Mouse (Mus musculus): ENCODE data around the gene Usp10. TPM values are rescaled to one million over a fixed set of nuclear protein-coding genes. Genes with fewer than 3 reads are reported as not detected.

The Usp10 gene
- 40.9 and 46.6 TPM in 2 replicates for polyA plus RNA-seq (2012; ENCODE audit: insufficient read depth, insufficient read length, missing spikeins)

DNA sequence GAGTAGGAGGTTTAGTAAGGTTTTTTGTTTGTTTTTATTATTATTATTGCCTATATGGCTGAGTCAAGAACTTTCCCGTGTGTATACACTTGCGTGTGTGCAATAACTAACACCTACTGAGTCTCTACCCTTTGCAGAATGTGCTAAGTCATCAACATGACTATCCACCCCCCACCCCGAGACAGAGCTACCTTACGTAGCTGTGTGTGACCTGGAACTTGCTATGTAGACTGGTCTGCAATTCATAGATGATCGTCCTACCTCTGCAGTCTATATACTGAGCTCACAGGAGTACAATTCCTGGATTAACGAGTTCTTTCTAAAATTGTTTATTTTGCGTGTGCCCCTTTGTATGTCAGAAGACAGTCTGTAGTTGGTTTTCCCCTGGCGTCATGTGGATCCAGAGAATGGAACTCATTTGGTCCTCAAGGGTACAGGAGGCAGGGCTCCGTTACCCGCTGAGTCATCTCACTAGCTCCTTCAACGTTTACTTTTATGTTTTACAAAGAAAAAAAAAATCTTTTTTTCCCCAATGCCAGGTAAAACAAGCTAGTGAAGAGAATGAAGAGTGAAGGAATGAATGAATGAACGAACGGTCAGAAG lies at the start of gene Usp10:
Usp10 (plus strand) TSS at position 417 of the 603 bp plus-strand sequence.
- Histone ChIP-seq H3K4me3 (ENCODE audit: insufficient read depth, low read depth, low read length) (peak within 1 kb of the TSS; percentile 94), H3K27ac (replicated peaks; ENCODE audit: low read depth, low read length) (peak within 1 kb of the TSS; percentile 87), H3K4me1 (ENCODE audit: control insufficient read depth, insufficient read depth, insufficient read length, low read length) (peaks cover 14% of the 10 kb centered on the region)

DNA sequence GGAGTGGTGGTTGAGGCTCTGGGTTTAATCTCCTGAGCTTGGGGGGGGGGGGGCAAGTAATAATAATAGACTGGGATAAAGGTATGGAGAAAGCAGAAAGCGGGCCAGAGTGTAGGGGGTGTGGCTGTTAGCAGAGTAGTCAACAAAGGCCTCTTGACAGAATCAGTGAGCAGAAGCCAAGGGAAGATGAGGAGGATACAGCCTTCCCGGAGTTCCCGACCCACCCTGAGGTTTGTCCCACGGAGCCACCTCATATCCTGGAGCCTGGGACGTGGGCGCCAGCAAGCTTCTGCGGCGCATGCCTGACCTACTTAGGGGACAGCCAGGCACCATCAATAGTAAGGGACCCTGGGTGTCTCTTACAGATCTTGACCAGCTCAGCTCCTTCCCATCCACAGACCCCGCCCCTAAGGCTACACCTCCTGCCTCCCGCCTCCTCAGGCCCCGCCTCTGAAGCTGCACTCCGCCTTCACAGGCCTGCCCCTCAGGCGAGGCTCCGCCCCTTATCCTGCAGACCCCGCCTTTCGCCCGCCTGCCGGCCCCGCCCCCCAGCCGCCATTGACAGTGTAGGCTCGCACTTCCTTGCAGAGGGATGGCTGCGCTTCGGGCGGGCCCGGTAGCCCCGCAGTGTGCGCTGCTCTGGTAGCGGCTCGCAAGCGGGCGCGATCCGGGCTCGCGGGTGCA lies 48.3 kb upstream of the Usp10 start, which contains the start of gene Klhl36:
Klhl36 (plus strand) TSS at position 561 of the 684 bp plus-strand sequence.
- H3K27ac ChIP-seq (replicated peaks; ENCODE audit: low read depth, low read length), result no peak within 1 kb of the TSS
- H3K4me1 ChIP-seq (ENCODE audit: control insufficient read depth, insufficient read depth, insufficient read length, low read length), result no peaks in the 10 kb centered on the region
- H3K4me3 ChIP-seq (ENCODE audit: insufficient read depth, low read depth, low read length), result peak within 1 kb of the TSS; percentile 83

DNA sequence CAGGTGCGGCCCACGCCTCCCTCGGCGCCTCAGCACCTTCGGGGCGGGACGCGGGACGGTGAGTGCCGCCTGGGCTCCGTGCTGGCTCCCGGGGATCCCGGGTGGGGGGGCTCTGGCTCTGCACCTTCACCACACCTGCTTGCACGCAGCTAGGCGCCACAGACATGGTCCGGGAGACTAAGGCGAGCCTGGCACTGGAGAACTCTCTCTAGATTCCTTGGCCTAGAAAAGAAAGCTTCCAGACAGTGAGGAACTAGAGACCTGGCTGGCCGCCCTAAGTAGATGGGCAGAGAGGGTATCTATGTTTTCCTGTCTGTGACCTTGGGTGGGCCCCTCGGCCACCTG lies 47.8 kb upstream of the Usp10 start:
- no peaks in the 10 kb centered on the region for H3K4me1 ChIP-seq (ENCODE audit: control insufficient read depth, insufficient read depth, insufficient read length, low read length)
- peak overlapping the region; percentile 83 for H3K4me3 ChIP-seq (ENCODE audit: insufficient read depth, low read depth, low read length)
- H3K27ac ChIP-seq (replicated peaks; ENCODE audit: low read depth, low read length), result no peak overlapping the region

DNA sequence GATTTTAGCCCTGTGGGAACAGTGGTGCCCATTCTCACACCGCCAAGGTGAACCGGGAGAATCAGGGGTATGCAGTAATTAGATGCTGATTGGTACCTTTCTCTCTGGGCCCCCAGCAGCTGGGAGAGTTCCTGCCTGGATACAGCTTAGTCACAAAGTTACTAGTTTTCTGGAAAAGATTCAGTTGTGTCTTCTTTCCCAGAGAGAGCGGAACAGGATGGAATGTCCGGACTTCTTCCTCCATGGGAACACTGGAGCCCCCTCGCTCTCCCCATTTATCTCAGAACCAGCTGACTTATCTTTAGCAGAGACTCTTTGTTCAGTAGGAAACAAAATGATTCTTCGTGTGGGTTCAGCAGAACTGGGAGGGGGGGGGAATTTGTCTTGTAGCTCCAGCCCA lies 47.4 kb upstream of the Usp10 start:
- peak overlapping the region; percentile 83 for H3K4me3 ChIP-seq (ENCODE audit: insufficient read depth, low read depth, low read length)
- no peaks in the 10 kb centered on the region for H3K4me1 ChIP-seq (ENCODE audit: control insufficient read depth, insufficient read depth, insufficient read length, low read length)
- no peak overlapping the region for H3K27ac ChIP-seq (replicated peaks; ENCODE audit: low read depth, low read length)

DNA sequence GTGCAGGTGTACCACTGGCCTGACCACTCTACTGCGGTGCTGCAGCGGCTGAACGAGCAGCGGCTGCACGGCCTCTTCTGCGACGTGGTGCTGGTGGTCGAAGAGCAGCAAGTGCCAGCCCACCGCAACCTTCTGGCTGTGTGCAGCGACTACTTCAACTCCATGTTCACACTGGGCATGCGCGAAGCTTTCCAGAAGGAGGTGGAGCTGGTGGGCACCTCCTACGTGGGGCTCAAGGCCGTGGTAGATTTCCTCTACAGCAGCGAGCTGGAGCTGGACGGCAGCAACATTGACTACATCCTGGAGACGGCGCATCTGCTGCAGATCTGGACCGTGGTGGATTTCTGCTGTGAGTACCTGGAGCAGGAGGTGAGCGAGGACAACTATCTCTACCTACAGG lies 40.5 kb upstream of the Usp10 start:
- no peak overlapping the region for H3K27ac ChIP-seq (replicated peaks; ENCODE audit: low read depth, low read length)
- no peaks in the 10 kb centered on the region for H3K4me1 ChIP-seq (ENCODE audit: control insufficient read depth, insufficient read depth, insufficient read length, low read length)

DNA sequence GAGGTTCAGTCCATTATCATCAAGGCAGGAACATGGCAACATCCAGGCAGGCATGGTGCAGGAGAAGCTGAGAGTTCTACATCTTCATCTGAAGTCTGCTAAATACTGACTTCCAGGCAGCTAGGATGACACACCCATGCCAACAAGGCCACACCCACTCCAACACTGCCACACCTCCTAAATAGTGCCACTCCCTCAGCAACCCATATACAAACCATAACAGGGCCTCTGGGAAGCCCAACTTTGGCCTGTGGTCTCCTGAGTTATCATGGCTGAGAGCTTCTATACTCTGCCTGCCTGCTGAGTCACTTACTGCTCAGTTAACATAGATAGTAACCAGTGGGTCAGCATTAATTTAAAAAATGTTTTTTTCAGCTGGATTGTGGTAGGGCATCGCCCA lies 37.0 kb upstream of the Usp10 start:
- Histone ChIP-seq H3K27ac (replicated peaks; ENCODE audit: low read depth, low read length) (no peak overlapping the region), H3K4me1 (ENCODE audit: control insufficient read depth, insufficient read depth, insufficient read length, low read length) (no peaks in the 10 kb centered on the region), H3K4me3 (ENCODE audit: insufficient read depth, low read depth, low read length) (no peak overlapping the region)

More for the DNA sequence above, 40.5 kb upstream of the Usp10 start:
- no peak overlapping the region for H3K4me3 ChIP-seq (ENCODE audit: insufficient read depth, low read depth, low read length)

DNA sequence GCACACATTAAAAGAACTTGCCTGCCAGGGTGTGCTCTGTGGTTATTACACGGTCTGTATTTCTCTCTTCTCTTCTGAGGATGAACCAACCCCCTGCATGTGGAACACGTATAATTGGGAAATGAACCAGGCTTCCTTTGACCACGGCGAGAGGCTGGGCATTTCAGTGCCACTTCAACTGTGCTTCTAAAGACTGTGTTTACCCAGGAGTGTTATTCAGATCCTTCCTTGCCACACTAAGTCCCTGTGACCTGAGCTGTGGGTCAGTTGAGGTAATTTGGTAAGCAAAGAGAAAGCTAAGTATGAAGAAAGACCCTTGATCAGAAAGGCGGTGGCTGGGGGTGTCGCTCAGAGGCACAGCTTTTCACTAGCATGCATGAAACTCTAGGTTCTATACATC lies 28.9 kb upstream of the Usp10 start:
- no peak overlapping the region for H3K4me3 ChIP-seq (ENCODE audit: insufficient read depth, low read depth, low read length)
- no peak overlapping the region for H3K27ac ChIP-seq (replicated peaks; ENCODE audit: low read depth, low read length)
- H3K4me1 ChIP-seq (ENCODE audit: control insufficient read depth, insufficient read depth, insufficient read length, low read length), result no peaks in the 10 kb centered on the region

DNA sequence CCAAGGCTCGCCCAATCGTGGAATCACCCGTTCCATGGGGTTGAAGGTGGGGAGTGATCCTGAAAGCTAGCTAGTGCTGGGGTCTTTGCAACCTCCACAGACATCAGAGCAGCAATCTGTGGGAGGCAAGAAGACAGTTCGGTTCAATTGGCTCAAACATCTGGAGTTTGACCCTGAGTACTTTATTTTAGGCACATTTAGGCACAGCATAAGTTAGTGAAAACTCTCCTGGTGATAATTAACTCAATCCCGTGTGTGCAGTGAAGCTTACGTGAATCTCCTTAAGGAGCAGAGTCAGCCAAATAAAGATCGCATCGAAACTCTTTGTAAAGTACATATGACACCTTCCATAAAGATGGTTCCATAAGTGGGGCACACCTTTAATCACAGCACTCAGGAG lies 28.2 kb upstream of the Usp10 start:
- H3K4me1 ChIP-seq (ENCODE audit: control insufficient read depth, insufficient read depth, insufficient read length, low read length), result no peaks in the 10 kb centered on the region
- no peak overlapping the region for H3K4me3 ChIP-seq (ENCODE audit: insufficient read depth, low read depth, low read length)
- H3K27ac ChIP-seq (replicated peaks; ENCODE audit: low read depth, low read length), result no peak overlapping the region

DNA sequence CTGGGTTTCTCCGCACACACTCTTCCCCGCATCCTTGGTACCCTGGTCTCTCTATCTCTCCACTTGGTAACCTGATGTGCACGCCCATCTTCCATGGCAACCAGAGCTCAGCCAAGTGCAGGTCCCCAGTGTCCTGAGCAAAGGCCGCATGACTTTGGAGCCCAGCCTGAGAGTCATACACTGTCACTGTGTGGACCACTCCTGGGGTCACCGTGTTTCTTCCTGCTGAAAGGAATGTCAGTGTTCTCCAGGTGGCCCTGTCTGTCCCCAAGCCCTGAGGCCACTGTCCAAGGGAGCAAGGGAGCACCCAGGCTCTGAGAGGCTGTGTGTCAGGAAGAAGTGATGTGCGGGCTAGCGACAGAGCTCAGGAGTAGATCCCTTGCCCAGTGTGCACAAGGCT lies 26.9 kb upstream of the Usp10 start:
- Histone ChIP-seq H3K4me1 (ENCODE audit: control insufficient read depth, insufficient read depth, insufficient read length, low read length) (no peaks in the 10 kb centered on the region), H3K4me3 (ENCODE audit: insufficient read depth, low read depth, low read length) (no peak overlapping the region), H3K27ac (replicated peaks; ENCODE audit: low read depth, low read length) (no peak overlapping the region)

DNA sequence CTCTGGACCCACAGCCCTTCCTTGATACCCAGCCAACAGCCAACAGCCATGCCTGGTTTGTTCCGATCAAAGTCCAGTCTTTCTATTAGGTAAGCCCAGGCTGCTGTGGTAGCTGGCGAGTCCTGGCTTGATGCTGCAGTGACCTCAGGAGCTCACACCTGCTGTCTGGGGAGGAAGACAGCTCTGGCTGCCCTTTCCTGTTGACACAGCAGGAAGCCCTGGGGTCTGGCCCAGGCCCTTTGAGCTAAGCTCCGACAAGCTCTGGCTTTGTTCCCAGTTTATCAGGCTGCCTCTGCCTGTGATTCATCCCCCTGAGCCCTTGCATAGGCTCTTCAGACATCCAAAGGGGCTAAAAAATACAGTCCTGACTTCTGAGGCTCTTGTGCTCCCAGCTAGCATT lies 24.5 kb upstream of the Usp10 start:
- Histone ChIP-seq H3K4me3 (ENCODE audit: insufficient read depth, low read depth, low read length) (no peak overlapping the region), H3K4me1 (ENCODE audit: control insufficient read depth, insufficient read depth, insufficient read length, low read length) (no peaks in the 10 kb centered on the region), H3K27ac (replicated peaks; ENCODE audit: low read depth, low read length) (no peak overlapping the region)

DNA sequence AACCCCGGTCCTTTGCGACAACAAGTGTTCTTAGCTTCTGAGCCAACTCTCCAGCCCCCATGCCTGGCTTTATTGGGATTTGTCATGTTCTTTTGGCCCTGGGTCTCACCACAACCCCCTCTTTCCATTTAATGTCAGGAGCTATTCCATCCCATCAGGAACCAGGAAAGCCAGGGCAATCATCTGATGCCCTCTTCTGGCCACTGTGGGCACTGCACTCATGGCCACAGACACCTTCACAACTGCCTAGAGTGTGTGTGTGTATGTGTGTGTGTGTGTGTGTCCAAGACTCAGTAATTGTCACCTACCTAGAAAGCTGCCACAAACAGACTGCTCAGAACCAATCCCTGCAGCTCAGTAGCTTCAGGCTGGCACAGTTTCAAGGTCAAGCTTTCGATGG lies 23.0 kb upstream of the Usp10 start:
- Histone ChIP-seq H3K4me3 (ENCODE audit: insufficient read depth, low read depth, low read length) (no peak overlapping the region), H3K27ac (replicated peaks; ENCODE audit: low read depth, low read length) (no peak overlapping the region), H3K4me1 (ENCODE audit: control insufficient read depth, insufficient read depth, insufficient read length, low read length) (no peaks in the 10 kb centered on the region)

DNA sequence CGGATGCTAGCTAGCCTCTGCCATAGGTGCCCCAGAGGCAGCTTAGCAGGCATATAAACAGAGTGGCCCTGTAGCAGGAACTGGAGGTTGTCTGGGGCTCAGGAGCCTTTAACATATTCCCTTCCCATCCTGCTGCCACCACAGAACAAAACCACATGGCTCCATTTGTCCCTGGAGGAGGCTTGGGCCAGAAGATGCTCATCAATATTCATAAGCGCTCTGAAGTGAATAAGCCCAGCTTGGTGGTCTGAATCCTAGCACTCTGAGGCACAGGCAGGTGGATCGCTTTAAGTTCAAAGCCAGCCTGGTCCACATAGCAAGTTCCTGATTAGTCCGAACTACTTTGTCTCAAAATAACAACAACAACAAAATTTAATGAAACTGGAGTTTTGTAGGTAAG lies 22.1 kb upstream of the Usp10 start:
- Histone ChIP-seq H3K4me1 (ENCODE audit: control insufficient read depth, insufficient read depth, insufficient read length, low read length) (no peaks in the 10 kb centered on the region), H3K4me3 (ENCODE audit: insufficient read depth, low read depth, low read length) (no peak overlapping the region), H3K27ac (replicated peaks; ENCODE audit: low read depth, low read length) (no peak overlapping the region)

DNA sequence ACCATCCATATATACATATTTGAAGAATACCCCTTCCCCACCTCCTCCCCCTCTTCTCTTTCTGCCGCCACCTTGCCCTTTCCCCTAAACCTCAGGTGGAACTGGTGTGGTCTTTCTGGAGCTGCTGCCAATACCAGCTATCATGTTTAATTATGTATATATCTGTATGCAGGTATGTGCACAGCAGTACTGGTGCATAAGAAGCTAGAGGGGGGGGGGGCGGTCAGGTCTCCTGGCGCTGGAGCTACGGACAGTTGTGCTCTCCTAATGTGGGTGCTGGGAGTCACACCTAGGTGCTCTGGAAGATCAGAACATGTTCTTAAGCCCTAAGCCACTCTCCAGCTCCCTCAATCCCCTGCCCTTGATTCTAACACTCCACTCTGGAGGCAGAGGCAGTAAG lies 13.1 kb upstream of the Usp10 start:
- no peak overlapping the region for H3K27ac ChIP-seq (replicated peaks; ENCODE audit: low read depth, low read length)
- no peaks in the 10 kb centered on the region for H3K4me1 ChIP-seq (ENCODE audit: control insufficient read depth, insufficient read depth, insufficient read length, low read length)
- H3K4me3 ChIP-seq (ENCODE audit: insufficient read depth, low read depth, low read length), result no peak overlapping the region

DNA sequence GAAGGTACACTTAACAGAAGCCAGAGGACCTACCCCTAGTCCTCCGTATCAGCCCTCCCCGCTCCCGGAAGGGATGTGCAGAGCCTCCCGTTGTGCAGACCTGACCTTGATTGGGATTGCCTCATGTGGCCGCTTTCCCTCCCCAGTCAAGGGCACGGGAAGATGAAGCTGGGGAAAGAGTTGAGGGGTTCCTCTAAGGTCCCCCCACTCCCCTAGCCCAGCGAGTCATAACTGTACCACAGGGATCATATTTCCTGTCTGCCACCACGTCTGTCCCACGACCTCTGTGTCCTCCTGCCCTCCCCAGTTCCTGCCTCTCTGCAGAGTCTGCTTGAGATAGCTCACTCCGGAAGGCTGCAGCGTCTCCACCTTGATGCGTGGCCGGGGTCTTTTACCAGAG lies 12.2 kb upstream of the Usp10 start:
- Histone ChIP-seq H3K4me1 (ENCODE audit: control insufficient read depth, insufficient read depth, insufficient read length, low read length) (no peaks in the 10 kb centered on the region), H3K4me3 (ENCODE audit: insufficient read depth, low read depth, low read length) (no peak overlapping the region), H3K27ac (replicated peaks; ENCODE audit: low read depth, low read length) (no peak overlapping the region)

DNA sequence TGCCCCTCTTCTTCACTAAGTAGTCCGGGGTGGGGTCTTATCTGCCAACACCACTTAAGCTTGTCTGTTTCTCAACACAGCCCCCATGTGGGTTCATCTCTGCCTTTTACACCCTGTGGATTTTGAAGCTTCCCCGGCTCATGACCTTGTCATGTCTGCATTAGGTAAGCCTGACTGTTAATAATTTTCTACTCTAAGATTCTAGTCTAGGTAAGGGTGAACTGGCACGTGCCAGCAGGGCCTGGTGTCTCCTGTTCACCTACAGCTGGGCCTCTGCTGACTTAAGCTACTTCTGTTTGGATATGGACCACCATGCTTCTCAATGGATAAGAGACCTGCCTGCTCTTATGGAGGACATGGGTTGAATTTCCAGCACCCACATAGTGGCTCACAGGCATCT lies 8.8 kb upstream of the Usp10 start:
- Histone ChIP-seq H3K4me1 (ENCODE audit: control insufficient read depth, insufficient read depth, insufficient read length, low read length) (no peaks in the 10 kb centered on the region), H3K4me3 (ENCODE audit: insufficient read depth, low read depth, low read length) (no peak overlapping the region), H3K27ac (replicated peaks; ENCODE audit: low read depth, low read length) (no peak overlapping the region)

DNA sequence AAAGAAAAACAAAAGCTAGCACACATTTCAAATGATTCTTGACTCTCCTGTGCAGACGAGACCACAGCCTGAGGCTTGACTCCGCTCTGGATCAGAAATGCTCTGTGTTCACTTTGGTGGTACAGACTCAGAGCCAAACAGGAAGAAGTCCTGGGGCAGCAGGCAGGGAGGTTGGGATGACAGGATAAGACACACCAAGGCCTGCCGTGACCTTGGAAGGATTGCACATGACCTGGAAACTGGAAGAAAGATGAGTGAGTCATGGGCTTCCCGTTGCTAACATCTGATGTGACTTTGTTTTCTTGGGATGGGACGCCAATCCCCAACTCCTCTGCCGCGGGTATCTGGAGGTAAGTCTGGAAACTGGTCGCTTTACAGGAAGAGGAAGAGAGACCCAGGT lies 8.2 kb upstream of the Usp10 start:
- no peak overlapping the region for H3K4me3 ChIP-seq (ENCODE audit: insufficient read depth, low read depth, low read length)
- no peaks in the 10 kb centered on the region for H3K4me1 ChIP-seq (ENCODE audit: control insufficient read depth, insufficient read depth, insufficient read length, low read length)
- H3K27ac ChIP-seq (replicated peaks; ENCODE audit: low read depth, low read length), result no peak overlapping the region

All from brown adipose tissue, adult 24 weeks (tissue).